Mouse (Mus musculus): ENCODE results near the gene Calr. TPM values are rescaled to one million over a fixed set of nuclear protein-coding genes. Genes with fewer than 3 reads are reported as not detected.

Gene Calr
- 225 TPM in 1 of 2 replicates, not detected in the other for polyA plus RNA-seq (2012; ENCODE audit: insufficient read depth, insufficient read length, low replicate concordance, missing spikeins)

GRCm38 (mm10) chr8:84846722-84847572 is at the start of gene Calr:
TSS of gene Calr (minus strand) at chr8:84846934.
- WGBS = under 1% methylated on average over 55 of the region's 55 CpGs
- Histone ChIP-seq H3K27ac (ENCODE audit: insufficient read depth, low read depth, low read length) (peak within 1 kb of the TSS; percentile 66), H3K4me1 (ENCODE audit: control insufficient read depth, insufficient read depth, low read length) (peaks cover 4% of the 10 kb centered on the region), H3K4me3 (ENCODE audit: insufficient read depth, low read depth, low read length) (peak within 1 kb of the TSS; percentile 75)
- TF ChIP-seq POLR2A (IDR thresholded peaks at IDR 0.05; ENCODE audit: insufficient read depth, low read depth, low read length) (peak; percentile 99), CTCF (IDR thresholded peaks at IDR 0.05; ENCODE audit: insufficient read depth, low read depth, low read length) (no peak)

- 74% methylated on average over 5 of the region's 5 CpGs for WGBS
- TF ChIP-seq POLR2A (IDR thresholded peaks at IDR 0.05; ENCODE audit: insufficient read depth, low read depth, low read length) (no peak), CTCF (IDR thresholded peaks at IDR 0.05; ENCODE audit: insufficient read depth, low read depth, low read length) (no peak)
- H3K4me1 ChIP-seq (ENCODE audit: control insufficient read depth, insufficient read depth, low read length) = peaks cover 4% of the 10 kb centered on the region
- no peak overlapping the region for H3K4me3 ChIP-seq (ENCODE audit: insufficient read depth, low read depth, low read length)
- H3K27ac ChIP-seq (ENCODE audit: insufficient read depth, low read depth, low read length) = no peak overlapping the region
Observed at GRCm38 (mm10) chr8:84895963-84896362, 49.2 kb upstream of the Calr start.

GRCm38 (mm10) chr8:84893709-84894134 is 47.0 kb upstream of the Calr start, which contains the start of gene Gcdh:
TSS of gene Gcdh (minus strand) at chr8:84893921.
- peak within 1 kb of the TSS; percentile 89 for H3K4me3 ChIP-seq (ENCODE audit: insufficient read depth, low read depth, low read length)
- H3K27ac ChIP-seq (ENCODE audit: insufficient read depth, low read depth, low read length) = no peak within 1 kb of the TSS
- 0 out of 2 replicates have a peak, but pooled peaks have one; percentile 22 for TF ChIP-seq POLR2A (IDR thresholded peaks at IDR 0.05; ENCODE audit: insufficient read depth, low read depth, low read length)
- no peak for TF ChIP-seq CTCF (IDR thresholded peaks at IDR 0.05; ENCODE audit: insufficient read depth, low read depth, low read length)
- under 1% methylated on average over 11 of the region's 11 CpGs for WGBS
- H3K4me1 ChIP-seq (ENCODE audit: control insufficient read depth, insufficient read depth, low read length) = peaks cover 4% of the 10 kb centered on the region

GRCm38 (mm10) chr8:84892993-84893708 is 46.4 kb upstream of the Calr start:
- H3K27ac ChIP-seq (ENCODE audit: insufficient read depth, low read depth, low read length) = no peak overlapping the region
- WGBS = 10% methylated on average over 31 of the region's 31 CpGs

GRCm38 (mm10) chr8:84889141-84889540 is 42.4 kb upstream of the Calr start:
- 83% methylated on average over 1 of the region's 1 CpGs for WGBS
- Histone ChIP-seq H3K4me3 (ENCODE audit: insufficient read depth, low read depth, low read length) (no peak overlapping the region), H3K27ac (ENCODE audit: insufficient read depth, low read depth, low read length) (no peak overlapping the region), H3K4me1 (ENCODE audit: control insufficient read depth, insufficient read depth, low read length) (peaks cover 4% of the 10 kb centered on the region)
- TF ChIP-seq CTCF (IDR thresholded peaks at IDR 0.05; ENCODE audit: insufficient read depth, low read depth, low read length) (no peak), POLR2A (IDR thresholded peaks at IDR 0.05; ENCODE audit: insufficient read depth, low read depth, low read length) (no peak)

More at GRCm38 (mm10) chr8:84892993-84893708, 46.4 kb upstream of the Calr start:
- H3K4me1 ChIP-seq (ENCODE audit: control insufficient read depth, insufficient read depth, low read length) = peaks cover 4% of the 10 kb centered on the region
- TF ChIP-seq CTCF (IDR thresholded peaks at IDR 0.05; ENCODE audit: insufficient read depth, low read depth, low read length) (no peak), POLR2A (IDR thresholded peaks at IDR 0.05; ENCODE audit: insufficient read depth, low read depth, low read length) (no peak)
- H3K4me3 ChIP-seq (ENCODE audit: insufficient read depth, low read depth, low read length) = peak overlapping the region; percentile 89

- H3K27ac ChIP-seq (ENCODE audit: insufficient read depth, low read depth, low read length) = no peak overlapping the region
- no peak overlapping the region for H3K4me3 ChIP-seq (ENCODE audit: insufficient read depth, low read depth, low read length)
- 93% methylated on average over 3 of the region's 3 CpGs for WGBS
- H3K4me1 ChIP-seq (ENCODE audit: control insufficient read depth, insufficient read depth, low read length) = peaks cover 4% of the 10 kb centered on the region
- no peak for TF ChIP-seq POLR2A (IDR thresholded peaks at IDR 0.05; ENCODE audit: insufficient read depth, low read depth, low read length)
- TF ChIP-seq CTCF (IDR thresholded peaks at IDR 0.05; ENCODE audit: insufficient read depth, low read depth, low read length) = no peak
Observed at GRCm38 (mm10) chr8:84888280-84888679, 41.5 kb upstream of the Calr start.

GRCm38 (mm10) chr8:84884728-84885127 is 38.0 kb upstream of the Calr start:
- H3K27ac ChIP-seq (ENCODE audit: insufficient read depth, low read depth, low read length) = no peak overlapping the region
- TF ChIP-seq POLR2A (IDR thresholded peaks at IDR 0.05; ENCODE audit: insufficient read depth, low read depth, low read length) = no peak
- no peaks in the 10 kb centered on the region for H3K4me1 ChIP-seq (ENCODE audit: control insufficient read depth, insufficient read depth, low read length)
- WGBS = 92% methylated on average over 4 of the region's 4 CpGs
- H3K4me3 ChIP-seq (ENCODE audit: insufficient read depth, low read depth, low read length) = no peak overlapping the region

- WGBS = 92% methylated on average over 1 of the region's 1 CpGs
- no peaks in the 10 kb centered on the region for H3K4me1 ChIP-seq (ENCODE audit: control insufficient read depth, insufficient read depth, low read length)
- H3K4me3 ChIP-seq (ENCODE audit: insufficient read depth, low read depth, low read length) = no peak overlapping the region
- TF ChIP-seq CTCF (IDR thresholded peaks at IDR 0.05; ENCODE audit: insufficient read depth, low read depth, low read length) (no peak), POLR2A (IDR thresholded peaks at IDR 0.05; ENCODE audit: insufficient read depth, low read depth, low read length) (no peak)
- no peak overlapping the region for H3K27ac ChIP-seq (ENCODE audit: insufficient read depth, low read depth, low read length)
Observed at GRCm38 (mm10) chr8:84878915-84879314, 32.2 kb upstream of the Calr start.

Measured in olfactory bulb, adult 2 months (tissue).